Mouse (Mus musculus): Measurements from ENCODE around the gene Fam208a. TPM values are rescaled to one million over a fixed set of nuclear protein-coding genes. Genes with fewer than 3 reads are reported as not detected.

Gene Fam208a
- total RNA-seq, 1 experiment = 51.8 TPM

GRCm38 (mm10) chr14:27440921-27441320 lies 12.3 kb downstream of the Fam208a start:
- in situ Hi-C loops (cut with MboI; ENCODE audit: low sequenced_read_pairs in 2 of 2, unreplicated experiment in 2 of 2) = no loop called here
- Histone ChIP-seq H3K4me3 (ENCODE audit: insufficient read depth in 1 of 2, low read depth in 1 of 2, low read length in 2 of 2, poor library complexity in 1 of 2, severe bottlenecking in 1 of 2) (no peak overlapping the region), H3K27ac (ENCODE audit: insufficient read depth, low read depth, low read length, poor library complexity, severe bottlenecking) (no peak overlapping the region), H3K36me3 (ENCODE audit: control insufficient read depth, insufficient read depth, low read length, poor library complexity, severe bottlenecking) (peaks cover 8% of the 10 kb centered on the region), H3K9me3 (ENCODE audit: control insufficient read depth, insufficient read depth, low read depth, low read length) (no peaks in the 10 kb centered on the region), H3K9ac (ENCODE audit: insufficient read depth, low read depth, low read length, poor library complexity, severe bottlenecking) (no peak overlapping the region), H3K4me1 (ENCODE audit: control insufficient read depth in 2 of 2, insufficient read depth in 2 of 2, low read length in 2 of 2, poor library complexity in 1 of 2) (peaks cover 0 to 7% of the 10 kb centered on the region in 2 experiments; a peak in 2 of 4 replicates)
- no peak for TF ChIP-seq ZNF384 (IDR thresholded peaks at IDR 0.05; ENCODE audit: low read depth, low read length)
- 0 out of 2 replicates have a peak, but pooled peaks have one; percentile 16 for TF ChIP-seq ZC3H11A (IDR thresholded peaks at IDR 0.05; ENCODE audit: borderline replicate concordance, low read depth, low read length)
- DNase-seq (ENCODE audit: low read depth, low spot score) = no peak

- Histone ChIP-seq H3K27ac (ENCODE audit: insufficient read depth, low read depth, low read length, poor library complexity, severe bottlenecking) (no peak overlapping the region), H3K4me3 (ENCODE audit: insufficient read depth in 1 of 2, low read depth in 1 of 2, low read length in 2 of 2, poor library complexity in 1 of 2, severe bottlenecking in 1 of 2) (no peak overlapping the region), H3K36me3 (ENCODE audit: control insufficient read depth, insufficient read depth, low read length, poor library complexity, severe bottlenecking) (peaks cover 12% of the 10 kb centered on the region), H3K9me3 (ENCODE audit: control insufficient read depth, insufficient read depth, low read depth, low read length) (no peaks in the 10 kb centered on the region), H3K4me1 (ENCODE audit: control insufficient read depth in 2 of 2, insufficient read depth in 2 of 2, low read length in 2 of 2, poor library complexity in 1 of 2) (no peaks in the 10 kb centered on the region), H3K9ac (ENCODE audit: insufficient read depth, low read depth, low read length, poor library complexity, severe bottlenecking) (no peak overlapping the region)
- TF ChIP-seq HCFC1 (IDR thresholded peaks at IDR 0.05; ENCODE audit: borderline replicate concordance, insufficient read depth, low read length) (no peak), CHD2 (IDR thresholded peaks at IDR 0.05; ENCODE audit: low read depth, low read length) (no peak), ZNF384 (IDR thresholded peaks at IDR 0.05; ENCODE audit: low read depth, low read length) (no peak), ZC3H11A (IDR thresholded peaks at IDR 0.05; ENCODE audit: borderline replicate concordance, low read depth, low read length) (no peak), MAFK (IDR thresholded peaks at IDR 0.05; ENCODE audit: insufficient read depth, low read depth, low read length) (no peak)
- no peak for DNase-seq (ENCODE audit: low read depth, low spot score)
- in situ Hi-C loops (cut with MboI; ENCODE audit: low sequenced_read_pairs in 2 of 2, unreplicated experiment in 2 of 2) = no loop called here
Observed at GRCm38 (mm10) chr14:27444851-27445281, 16.2 kb downstream of the Fam208a start.

GRCm38 (mm10) chr14:27446963-27447362 lies 18.3 kb downstream of the Fam208a start:
- no peak for TF ChIP-seq ZNF384 (IDR thresholded peaks at IDR 0.05; ENCODE audit: low read depth, low read length)
- TF ChIP-seq HCFC1 (IDR thresholded peaks at IDR 0.05; ENCODE audit: borderline replicate concordance, insufficient read depth, low read length) = no peak
- TF ChIP-seq CHD2 (IDR thresholded peaks at IDR 0.05; ENCODE audit: low read depth, low read length) = no peak
- TF ChIP-seq MAFK (IDR thresholded peaks at IDR 0.05; ENCODE audit: insufficient read depth, low read depth, low read length) = no peak
- TF ChIP-seq ZC3H11A (IDR thresholded peaks at IDR 0.05; ENCODE audit: borderline replicate concordance, low read depth, low read length) = no peak
- Histone ChIP-seq H3K4me3 (ENCODE audit: insufficient read depth in 1 of 2, low read depth in 1 of 2, low read length in 2 of 2, poor library complexity in 1 of 2, severe bottlenecking in 1 of 2) (no peak overlapping the region), H3K9me3 (ENCODE audit: control insufficient read depth, insufficient read depth, low read depth, low read length) (no peaks in the 10 kb centered on the region), H3K4me1 (ENCODE audit: control insufficient read depth in 2 of 2, insufficient read depth in 2 of 2, low read length in 2 of 2, poor library complexity in 1 of 2) (no peaks in the 10 kb centered on the region), H3K36me3 (ENCODE audit: control insufficient read depth, insufficient read depth, low read length, poor library complexity, severe bottlenecking) (peaks cover 12% of the 10 kb centered on the region), H3K27ac (ENCODE audit: insufficient read depth, low read depth, low read length, poor library complexity, severe bottlenecking) (no peak overlapping the region), H3K9ac (ENCODE audit: insufficient read depth, low read depth, low read length, poor library complexity, severe bottlenecking) (no peak overlapping the region)
- in situ Hi-C loops (cut with MboI; ENCODE audit: low sequenced_read_pairs in 2 of 2, unreplicated experiment in 2 of 2) = no loop called here
- no peak for DNase-seq (ENCODE audit: low read depth, low spot score)

GRCm38 (mm10) chr14:27491399-27491798 lies 62.8 kb downstream of the Fam208a start:
- TF ChIP-seq HCFC1 (IDR thresholded peaks at IDR 0.05; ENCODE audit: borderline replicate concordance, insufficient read depth, low read length) = no peak
- no peak for TF ChIP-seq CHD2 (IDR thresholded peaks at IDR 0.05; ENCODE audit: low read depth, low read length)
- no peak for TF ChIP-seq ZC3H11A (IDR thresholded peaks at IDR 0.05; ENCODE audit: borderline replicate concordance, low read depth, low read length)
- TF ChIP-seq ZNF384 (IDR thresholded peaks at IDR 0.05; ENCODE audit: low read depth, low read length) = no peak
- TF ChIP-seq MAFK (IDR thresholded peaks at IDR 0.05; ENCODE audit: insufficient read depth, low read depth, low read length) = no peak
- Histone ChIP-seq H3K27ac (ENCODE audit: insufficient read depth, low read depth, low read length, poor library complexity, severe bottlenecking) (no peak overlapping the region), H3K4me1 (ENCODE audit: control insufficient read depth in 2 of 2, insufficient read depth in 2 of 2, low read length in 2 of 2, poor library complexity in 1 of 2) (no peaks in the 10 kb centered on the region), H3K4me3 (ENCODE audit: insufficient read depth in 1 of 2, low read depth in 1 of 2, low read length in 2 of 2, poor library complexity in 1 of 2, severe bottlenecking in 1 of 2) (no peak overlapping the region), H3K9me3 (ENCODE audit: control insufficient read depth, insufficient read depth, low read depth, low read length) (no peaks in the 10 kb centered on the region), H3K36me3 (ENCODE audit: control insufficient read depth, insufficient read depth, low read length, poor library complexity, severe bottlenecking) (peaks cover 26% of the 10 kb centered on the region), H3K9ac (ENCODE audit: insufficient read depth, low read depth, low read length, poor library complexity, severe bottlenecking) (no peak overlapping the region)
- no peak for DNase-seq (ENCODE audit: low read depth, low spot score)
- in situ Hi-C loops (cut with MboI; ENCODE audit: low sequenced_read_pairs in 2 of 2, unreplicated experiment in 2 of 2) = no loop called here

GRCm38 (mm10) chr14:27493516-27493915 lies 64.9 kb downstream of the Fam208a start:
- Histone ChIP-seq H3K36me3 (ENCODE audit: control insufficient read depth, insufficient read depth, low read length, poor library complexity, severe bottlenecking) (peaks cover 26% of the 10 kb centered on the region), H3K9ac (ENCODE audit: insufficient read depth, low read depth, low read length, poor library complexity, severe bottlenecking) (no peak overlapping the region), H3K9me3 (ENCODE audit: control insufficient read depth, insufficient read depth, low read depth, low read length) (no peaks in the 10 kb centered on the region), H3K27ac (ENCODE audit: insufficient read depth, low read depth, low read length, poor library complexity, severe bottlenecking) (no peak overlapping the region), H3K4me1 (ENCODE audit: control insufficient read depth in 2 of 2, insufficient read depth in 2 of 2, low read length in 2 of 2, poor library complexity in 1 of 2) (no peaks in the 10 kb centered on the region), H3K4me3 (ENCODE audit: insufficient read depth in 1 of 2, low read depth in 1 of 2, low read length in 2 of 2, poor library complexity in 1 of 2, severe bottlenecking in 1 of 2) (no peak overlapping the region)
- TF ChIP-seq ZC3H11A (IDR thresholded peaks at IDR 0.05; ENCODE audit: borderline replicate concordance, low read depth, low read length) (no peak), MAFK (IDR thresholded peaks at IDR 0.05; ENCODE audit: insufficient read depth, low read depth, low read length) (no peak), ZNF384 (IDR thresholded peaks at IDR 0.05; ENCODE audit: low read depth, low read length) (no peak), CHD2 (IDR thresholded peaks at IDR 0.05; ENCODE audit: low read depth, low read length) (no peak), HCFC1 (IDR thresholded peaks at IDR 0.05; ENCODE audit: borderline replicate concordance, insufficient read depth, low read length) (no peak)
- in situ Hi-C loops (cut with MboI; ENCODE audit: low sequenced_read_pairs in 2 of 2, unreplicated experiment in 2 of 2) = no loop called here
- peak; percentile 21 for DNase-seq (ENCODE audit: low read depth, low spot score)

All from ES-E14 (cell line).